Mouse (Mus musculus): ENCODE data around the gene Mpp3. TPM values are rescaled to one million over a fixed set of nuclear protein-coding genes. Genes with fewer than 3 reads are reported as not detected.

The Mpp3 gene
- polyA plus RNA-seq, 1 experiment from 2014 or later, result 36.2 TPM

DNA sequence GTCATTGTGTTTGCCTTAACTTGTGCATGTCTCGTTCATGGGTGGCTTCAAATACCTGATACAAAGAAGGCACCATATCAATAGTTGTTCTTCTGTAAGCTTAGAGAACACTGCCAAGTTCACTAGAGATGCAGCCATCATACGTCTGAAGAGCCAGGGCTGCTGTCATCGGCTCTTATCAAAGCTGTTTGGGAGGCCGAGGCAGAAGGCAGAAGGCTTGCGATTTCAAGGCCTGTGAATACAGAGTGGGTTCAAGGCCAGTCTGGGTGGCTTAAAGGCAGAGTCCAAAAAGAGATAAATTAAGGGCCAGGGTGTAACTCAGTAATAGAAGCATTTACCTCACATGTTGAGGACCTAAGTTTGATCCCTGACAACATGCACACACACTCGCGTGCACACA, 8.1 kb upstream of the Mpp3 start:
- no peak for ATAC-seq (ENCODE audit: low FRiP score)
- 83% methylated on average over 7 of the region's 7 CpGs for WGBS
- no peaks in the 10 kb centered on the region for H3K36me3 ChIP-seq
- no peak overlapping the region for H3K4me2 ChIP-seq (replicated peaks)
- H3K4me1 ChIP-seq, result peaks cover 3% of the 10 kb centered on the region; the same call in 1 of the 2 replicates
- no peak overlapping the region for H3K9ac ChIP-seq
- no peaks in the 10 kb centered on the region for H3K27me3 ChIP-seq
- no peak overlapping the region for H3K27ac ChIP-seq
- no peak overlapping the region for H3K4me3 ChIP-seq
- no peaks in the 10 kb centered on the region for H3K9me3 ChIP-seq (replicated peaks)

DNA sequence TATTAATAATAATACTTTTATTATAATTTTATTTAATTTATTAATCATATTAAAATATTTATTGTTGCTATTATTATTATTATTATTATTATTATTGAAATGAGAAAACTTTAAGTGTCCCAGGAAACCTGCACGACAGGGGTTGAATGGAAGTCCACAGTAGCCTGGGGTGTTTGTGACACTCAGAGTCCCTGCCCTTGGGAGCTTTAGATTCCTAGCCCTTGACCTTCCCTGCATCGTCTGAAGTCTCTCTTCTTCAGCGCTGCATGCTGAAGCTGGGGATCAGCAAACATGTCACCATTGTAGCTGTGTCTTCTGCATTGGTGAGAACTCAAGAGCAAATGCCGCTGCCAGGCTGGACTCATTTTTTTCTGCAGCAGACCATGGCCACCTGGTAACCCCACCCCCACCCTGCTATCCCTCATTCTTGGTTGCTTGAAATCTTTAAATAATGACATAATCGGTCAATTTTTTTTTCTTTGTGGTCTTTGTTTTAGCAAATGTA, 7.2 kb upstream of the Mpp3 start:
- Histone ChIP-seq H3K9me3 (replicated peaks) (no peaks in the 10 kb centered on the region), H3K36me3 (no peaks in the 10 kb centered on the region), H3K9ac (no peak overlapping the region), H3K4me2 (replicated peaks) (no peak overlapping the region), H3K27me3 (no peaks in the 10 kb centered on the region), H3K27ac (no peak overlapping the region), H3K4me3 (no peak overlapping the region), H3K4me1 (peaks cover 3% of the 10 kb centered on the region; the same call in 1 of the 2 replicates)
- 64% methylated on average over 5 of the region's 5 CpGs for WGBS
- no peak for ATAC-seq (ENCODE audit: low FRiP score)

DNA sequence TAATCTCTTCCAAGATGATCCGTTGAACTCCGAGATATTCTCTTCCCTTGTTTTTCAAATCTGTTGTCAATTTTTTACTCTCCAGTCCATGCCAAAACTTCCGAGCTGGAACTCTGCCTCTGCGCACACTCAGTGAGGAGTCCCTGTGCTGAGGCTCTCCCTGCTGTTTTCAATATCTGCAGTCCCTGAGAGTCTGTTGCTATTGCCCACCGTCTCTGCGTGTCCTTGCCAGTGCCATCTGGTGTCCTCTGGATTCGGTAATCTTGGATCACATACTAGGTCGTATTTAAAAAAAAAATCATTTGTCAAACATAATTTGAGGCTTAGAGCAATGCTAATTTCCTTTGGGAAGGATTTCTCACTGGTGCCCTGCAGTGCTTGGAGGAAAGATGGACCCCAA, 6.6 kb upstream of the Mpp3 start:
- H3K4me3 ChIP-seq, result no peak overlapping the region
- no peak overlapping the region for H3K27ac ChIP-seq
- no peaks in the 10 kb centered on the region for H3K27me3 ChIP-seq
- no peak overlapping the region for H3K9ac ChIP-seq
- H3K36me3 ChIP-seq, result no peaks in the 10 kb centered on the region
- no peak overlapping the region for H3K4me2 ChIP-seq (replicated peaks)
- WGBS, result 58% methylated on average over 8 of the region's 8 CpGs
- ATAC-seq (ENCODE audit: low FRiP score), result no peak
- no peaks in the 10 kb centered on the region for H3K9me3 ChIP-seq (replicated peaks)
- peaks cover 6% of the 10 kb centered on the region; the same call in 1 of the 2 replicates for H3K4me1 ChIP-seq

DNA sequence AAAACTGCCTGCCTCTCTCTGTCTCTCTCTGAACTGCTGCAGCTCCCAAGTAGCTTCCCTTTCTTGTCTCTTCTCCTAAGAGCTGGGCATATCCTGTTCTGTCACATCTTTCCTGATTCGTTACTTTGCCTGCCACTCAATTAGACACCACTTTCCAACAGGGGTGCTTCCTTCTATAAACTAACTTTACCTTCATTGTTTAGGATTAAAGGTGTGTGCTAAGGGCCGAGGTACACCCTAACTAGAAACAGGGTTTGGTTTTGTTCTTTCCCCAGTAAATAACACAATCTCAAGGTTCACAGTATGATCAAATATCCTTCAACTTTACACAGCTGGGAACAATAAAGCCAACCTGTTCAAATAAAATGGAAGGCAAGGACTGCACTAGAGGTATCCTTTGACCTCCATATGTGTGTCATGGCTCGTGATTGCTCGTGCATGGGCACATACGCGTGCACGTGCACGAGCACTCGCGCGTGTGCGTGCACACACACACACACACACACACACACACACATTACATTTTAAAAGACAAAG, 4.9 kb upstream of the Mpp3 start:
- ATAC-seq (ENCODE audit: low FRiP score), result no peak
- H3K9me3 ChIP-seq (replicated peaks), result no peaks in the 10 kb centered on the region
- no peak overlapping the region for H3K4me3 ChIP-seq
- WGBS, result 92% methylated on average over 12 of the region's 12 CpGs
- H3K4me1 ChIP-seq, result peaks cover 5% of the 10 kb centered on the region; the same call in 1 of the 2 replicates
- H3K9ac ChIP-seq, result no peak overlapping the region
- no peak overlapping the region for H3K4me2 ChIP-seq (replicated peaks)
- no peaks in the 10 kb centered on the region for H3K36me3 ChIP-seq
- H3K27ac ChIP-seq, result no peak overlapping the region
- no peaks in the 10 kb centered on the region for H3K27me3 ChIP-seq

DNA sequence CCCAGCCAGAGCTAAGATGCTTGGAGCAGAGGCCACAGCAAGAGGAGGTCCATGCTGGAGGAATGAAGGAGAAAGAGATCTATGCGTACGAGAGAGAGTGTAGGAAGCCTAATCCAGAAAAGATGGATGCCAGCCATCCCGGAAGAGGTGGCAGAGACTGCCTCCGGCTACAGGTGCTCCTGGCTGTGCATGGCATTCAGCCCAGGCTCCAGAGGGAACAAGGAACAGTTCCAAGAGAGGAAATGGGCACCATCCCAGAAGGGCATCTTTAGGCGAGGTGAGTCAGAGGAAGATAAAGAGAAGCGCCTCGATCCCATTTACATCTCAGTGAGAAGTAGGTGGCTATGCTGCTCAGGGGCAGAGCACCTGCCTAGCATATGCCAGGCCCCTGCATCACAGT, 2.9 kb upstream of the Mpp3 start:
- WGBS, result 80% methylated on average over 7 of the region's 7 CpGs
- ATAC-seq (ENCODE audit: low FRiP score), result no peak
- no peak overlapping the region for H3K4me3 ChIP-seq
- no peak overlapping the region for H3K27ac ChIP-seq
- no peak overlapping the region for H3K4me2 ChIP-seq (replicated peaks)
- no peaks in the 10 kb centered on the region for H3K27me3 ChIP-seq
- no peak overlapping the region for H3K9ac ChIP-seq
- peaks cover 15% of the 10 kb centered on the region for H3K4me1 ChIP-seq
- H3K36me3 ChIP-seq, result no peaks in the 10 kb centered on the region
- H3K9me3 ChIP-seq (replicated peaks), result no peaks in the 10 kb centered on the region

DNA sequence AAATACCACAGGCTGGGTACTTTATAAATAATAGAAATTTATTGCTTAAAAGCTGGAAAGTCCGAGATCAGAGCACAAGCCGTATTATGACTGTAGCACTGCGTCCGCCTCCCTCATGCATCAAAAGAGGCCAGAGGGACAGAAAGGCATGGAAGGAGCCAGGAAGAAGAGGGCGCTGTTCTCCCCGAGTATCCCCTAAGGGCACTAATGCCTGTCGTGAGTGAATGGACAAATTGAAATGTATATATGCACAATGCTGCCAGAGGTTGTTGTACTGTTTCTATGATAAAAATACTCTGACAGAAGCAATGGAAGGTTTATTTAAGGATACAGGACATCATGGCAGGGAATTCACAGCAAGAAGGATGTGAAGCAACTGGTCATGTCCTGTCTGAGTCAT, 1.7 kb upstream of the Mpp3 start:
- ATAC-seq (ENCODE audit: low FRiP score), result no peak
- Histone ChIP-seq H3K36me3 (no peaks in the 10 kb centered on the region), H3K9ac (no peak overlapping the region), H3K4me1 (peaks cover 27% of the 10 kb centered on the region), H3K9me3 (replicated peaks) (no peaks in the 10 kb centered on the region), H3K4me2 (replicated peaks) (no peak overlapping the region), H3K27me3 (peaks cover 4% of the 10 kb centered on the region; the same call in 1 of the 2 replicates), H3K27ac (no peak overlapping the region), H3K4me3 (no peak overlapping the region)
- WGBS, result 29% methylated on average over 7 of the region's 7 CpGs

DNA sequence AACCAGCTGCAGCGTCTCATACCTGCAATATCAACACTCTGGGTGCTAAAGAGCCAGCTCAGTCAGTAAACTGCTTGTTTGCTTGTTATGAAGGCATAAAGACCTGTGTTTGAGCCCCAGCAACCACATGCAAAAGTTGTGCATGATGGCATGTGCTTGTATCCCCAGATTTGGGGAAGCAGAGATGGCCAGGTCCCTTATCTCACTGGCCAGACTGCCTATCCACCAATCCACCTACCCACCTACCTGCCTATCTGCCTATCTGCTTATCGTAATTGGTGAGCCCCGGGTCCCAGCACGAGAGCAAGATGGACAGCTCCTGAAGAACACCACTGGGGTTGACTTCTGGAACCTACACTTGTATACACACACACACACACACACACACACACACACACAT, 1.0 kb upstream of the Mpp3 start:
- no peaks in the 10 kb centered on the region for H3K36me3 ChIP-seq
- H3K4me2 ChIP-seq (replicated peaks), result no peak overlapping the region
- H3K27me3 ChIP-seq, result peaks cover 4% of the 10 kb centered on the region; the same call in 1 of the 2 replicates
- H3K4me3 ChIP-seq, result no peak overlapping the region
- no peak overlapping the region for H3K9ac ChIP-seq
- 81% methylated on average over 4 of the region's 4 CpGs for WGBS
- H3K27ac ChIP-seq, result no peak overlapping the region
- H3K4me1 ChIP-seq, result peaks cover 31% of the 10 kb centered on the region
- no peak for ATAC-seq (ENCODE audit: low FRiP score)
- H3K9me3 ChIP-seq (replicated peaks), result no peaks in the 10 kb centered on the region

DNA sequence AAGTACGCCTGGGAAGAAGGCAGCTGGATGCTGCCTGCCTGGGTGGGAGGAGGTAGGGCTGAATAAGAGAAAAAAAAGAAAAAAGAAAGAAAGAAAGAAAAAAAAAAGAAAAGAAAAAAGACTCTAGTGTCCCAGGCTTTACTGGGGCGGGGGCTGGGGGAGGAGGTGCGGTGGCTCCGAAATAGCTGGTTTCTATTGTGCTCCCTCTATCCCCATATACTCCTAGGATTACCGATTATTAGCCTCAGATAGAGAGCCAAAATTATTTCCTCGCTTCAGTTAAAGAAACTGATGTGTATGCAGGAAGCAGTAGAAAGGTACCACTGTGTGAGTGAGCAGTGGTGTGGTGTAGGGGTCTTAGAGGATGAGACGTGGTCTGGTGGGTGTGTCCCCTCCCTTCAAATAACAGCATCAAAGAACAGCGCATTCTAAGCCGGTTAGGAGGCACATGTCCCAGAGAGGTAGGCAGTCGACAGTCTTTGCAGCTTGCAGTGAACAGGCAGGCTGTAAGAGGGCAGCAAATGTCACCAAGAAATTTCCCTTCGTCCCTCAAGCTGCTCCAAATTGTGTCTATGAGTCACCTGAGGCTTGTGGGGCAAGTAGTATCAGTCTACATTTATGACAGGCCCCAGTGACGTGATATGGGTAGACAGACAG, 772 bp downstream of the Mpp3 start:
- peaks cover 4% of the 10 kb centered on the region; the same call in 1 of the 2 replicates for H3K27me3 ChIP-seq
- peak overlapping the region; percentile 90 for H3K27ac ChIP-seq
- peak overlapping the region; percentile 68 for H3K4me3 ChIP-seq
- peaks cover 36% of the 10 kb centered on the region for H3K4me1 ChIP-seq
- peak overlapping the region; percentile 83 for H3K4me2 ChIP-seq (replicated peaks)
- peak overlapping the region; percentile 83 for H3K9ac ChIP-seq
- 0 out of 2 replicates have a peak, but pooled peaks cover 2% of the 10 kb centered on the region for H3K36me3 ChIP-seq
- H3K9me3 ChIP-seq (replicated peaks), result no peaks in the 10 kb centered on the region
- peak; percentile 28 for ATAC-seq (ENCODE audit: low FRiP score)
- WGBS, result 5% methylated on average over 12 of the region's 12 CpGs

DNA sequence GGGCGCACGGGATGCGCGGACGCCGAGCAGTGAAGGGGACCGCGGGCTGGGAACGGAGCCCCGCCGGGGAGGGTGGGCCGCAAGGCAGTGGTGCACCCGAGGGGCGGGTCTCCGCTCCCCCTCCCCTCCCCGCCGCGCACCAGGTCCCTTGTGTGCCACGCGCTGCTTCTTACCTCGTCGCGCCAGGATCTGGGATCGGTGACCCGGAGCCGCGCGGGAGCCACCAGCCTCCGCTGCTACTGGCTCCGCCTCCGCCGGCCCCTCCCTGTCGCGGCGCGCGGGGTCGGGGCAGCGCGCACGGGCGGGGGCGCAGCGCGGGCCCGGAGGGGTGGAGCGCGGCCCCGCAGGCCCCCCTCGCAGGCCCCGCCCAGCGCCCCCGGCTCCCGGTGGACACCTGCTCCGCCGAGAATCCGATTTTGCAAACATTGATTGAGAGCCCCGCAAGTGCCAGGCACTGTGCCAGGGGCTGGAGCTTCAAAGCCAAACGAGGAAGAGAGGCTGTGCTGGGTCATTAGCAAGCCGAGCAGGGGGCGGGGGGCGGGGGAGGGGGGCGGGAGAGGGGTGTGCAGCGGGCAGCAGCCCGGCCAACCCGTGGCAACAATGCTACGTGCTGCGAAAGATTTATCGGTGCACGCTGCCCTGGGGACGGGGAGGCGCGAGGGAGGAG, 1.4 kb downstream of the Mpp3 start:
- peak overlapping the region; percentile 83 for H3K4me2 ChIP-seq (replicated peaks)
- 1% methylated on average over 53 of the region's 73 CpGs for WGBS
- H3K4me3 ChIP-seq, result peak overlapping the region; percentile 68
- H3K4me1 ChIP-seq, result peaks cover 36% of the 10 kb centered on the region
- H3K27me3 ChIP-seq, result peaks cover 4% of the 10 kb centered on the region; the same call in 1 of the 2 replicates
- 0 out of 2 replicates have a peak, but pooled peaks cover 8% of the 10 kb centered on the region for H3K36me3 ChIP-seq
- H3K27ac ChIP-seq, result peak overlapping the region; percentile 90
- H3K9me3 ChIP-seq (replicated peaks), result no peaks in the 10 kb centered on the region
- ATAC-seq (ENCODE audit: low FRiP score), result peak; percentile 93
- peak overlapping the region; percentile 83 for H3K9ac ChIP-seq

DNA sequence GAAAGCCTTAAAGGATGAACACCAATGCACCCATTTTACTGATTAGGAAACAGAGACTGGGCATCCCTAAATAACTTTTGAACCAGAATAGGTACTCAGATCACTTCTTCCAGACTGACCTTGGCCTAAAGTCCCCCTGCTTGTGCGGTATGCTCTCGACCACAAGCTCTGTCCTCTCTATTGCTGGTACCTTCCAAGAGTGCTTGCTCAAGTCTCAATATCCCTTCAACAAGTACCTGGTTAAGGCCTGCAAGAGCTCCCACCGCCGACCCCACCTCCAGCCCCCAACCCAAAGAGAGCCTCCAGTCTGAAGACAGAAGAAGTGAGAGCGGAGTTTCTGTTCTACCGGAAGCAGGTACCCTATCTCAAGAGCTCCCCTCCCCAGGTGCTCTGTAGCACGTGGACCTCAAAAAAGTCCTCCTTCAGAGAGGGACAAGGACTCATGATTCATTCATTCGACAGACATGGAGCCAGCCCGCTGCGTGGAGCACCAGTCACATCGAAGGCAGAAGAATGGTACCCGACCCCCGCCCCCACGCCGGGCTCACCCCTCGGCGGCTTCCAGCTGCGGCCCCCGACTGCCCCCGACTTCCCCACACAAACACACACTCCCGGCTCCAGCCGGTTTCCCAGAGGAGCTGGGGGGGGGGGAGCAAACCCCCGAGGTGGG, 2.1 kb downstream of the Mpp3 start:
- Histone ChIP-seq H3K4me1 (peaks cover 36% of the 10 kb centered on the region), H3K36me3 (peaks cover 13% of the 10 kb centered on the region; the same call in 1 of the 2 replicates), H3K4me3 (peak overlapping the region; percentile 68), H3K9ac (peak overlapping the region; percentile 83), H3K27ac (peak overlapping the region; percentile 90), H3K27me3 (peaks cover 4% of the 10 kb centered on the region; the same call in 1 of the 2 replicates), H3K9me3 (replicated peaks) (no peaks in the 10 kb centered on the region), H3K4me2 (replicated peaks) (peak overlapping the region; percentile 83)
- peak; percentile 27; the same call in 1 of the 2 replicates for ATAC-seq (ENCODE audit: low FRiP score)
- WGBS, result 4% methylated on average over 23 of the region's 23 CpGs

DNA sequence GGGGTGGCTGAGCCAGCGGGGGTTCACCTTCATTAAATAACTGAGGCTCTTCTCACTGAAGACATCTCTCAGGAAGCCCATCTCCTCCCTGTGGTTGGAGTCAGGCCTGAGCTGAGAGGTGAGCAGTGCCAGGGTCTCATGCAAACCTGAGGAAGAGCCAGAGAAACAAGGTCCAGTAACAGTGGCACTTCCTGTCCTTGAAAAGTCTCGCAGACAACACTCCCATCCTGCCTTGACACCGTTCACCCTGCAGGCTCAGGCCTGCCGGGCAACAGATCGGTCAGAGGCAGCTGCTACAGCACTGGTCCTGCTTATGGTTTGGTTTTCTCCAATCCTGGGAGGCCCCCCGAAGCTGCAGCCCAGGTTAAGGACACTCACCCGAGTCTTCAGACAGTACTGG, 2.9 kb downstream of the Mpp3 start:
- Histone ChIP-seq H3K27ac (no peak overlapping the region), H3K4me1 (peaks cover 36% of the 10 kb centered on the region), H3K36me3 (peaks cover 13% of the 10 kb centered on the region; the same call in 1 of the 2 replicates), H3K4me2 (replicated peaks) (peak overlapping the region; percentile 83), H3K9ac (peak overlapping the region; percentile 45; the same call in 1 of the 2 replicates), H3K27me3 (peaks cover 4% of the 10 kb centered on the region; the same call in 1 of the 2 replicates), H3K4me3 (peak overlapping the region; percentile 68), H3K9me3 (replicated peaks) (no peaks in the 10 kb centered on the region)
- ATAC-seq (ENCODE audit: low FRiP score), result no peak
- WGBS, result 30% methylated on average over 7 of the region's 7 CpGs

DNA sequence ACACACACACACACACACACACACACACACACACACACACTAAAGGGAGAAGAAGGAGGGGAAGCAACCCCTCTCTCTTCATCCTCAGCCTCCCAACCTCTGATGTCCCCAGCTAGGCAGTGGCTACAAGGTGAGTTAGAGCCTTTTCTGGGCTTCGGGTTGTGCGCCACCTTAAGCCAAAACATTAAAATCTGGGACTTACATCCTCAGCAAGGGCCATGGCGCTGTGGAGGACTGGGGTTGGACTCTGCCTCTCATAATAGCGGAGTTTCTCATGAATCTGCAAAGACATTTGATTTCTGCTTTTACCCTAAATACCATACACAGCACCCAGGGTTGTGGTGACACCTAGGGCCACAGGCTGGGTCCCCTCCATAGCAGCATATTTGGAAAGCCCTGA, 3.4 kb downstream of the Mpp3 start:
- Histone ChIP-seq H3K9me3 (replicated peaks) (no peaks in the 10 kb centered on the region), H3K27ac (no peak overlapping the region), H3K27me3 (peaks cover 4% of the 10 kb centered on the region; the same call in 1 of the 2 replicates), H3K4me3 (peak overlapping the region; percentile 68; the same call in 1 of the 2 replicates), H3K36me3 (peaks cover 13% of the 10 kb centered on the region; the same call in 1 of the 2 replicates), H3K4me2 (replicated peaks) (peak overlapping the region; percentile 83), H3K9ac (peak overlapping the region; percentile 45), H3K4me1 (peaks cover 33% of the 10 kb centered on the region)
- no peak for ATAC-seq (ENCODE audit: low FRiP score)
- 89% methylated on average over 4 of the region's 4 CpGs for WGBS
